Mouse (Mus musculus) ZHBTc4 (cell line): ENCODE measurements at regions not wholly inside any gene's neighbourhood (a gene's known extent, or its start where the extent isn't known, plus 50 kb on each side); places are given as distances from the start of the nearest gene placed in this dataset.

ENCODE experiments used
- DNase-seq: peaks from one replicate; pipeline ENCODE4 v3.0.0-alpha.2; 2011; ENCODE audit warnings: low read depth, low spot score

DNA sequence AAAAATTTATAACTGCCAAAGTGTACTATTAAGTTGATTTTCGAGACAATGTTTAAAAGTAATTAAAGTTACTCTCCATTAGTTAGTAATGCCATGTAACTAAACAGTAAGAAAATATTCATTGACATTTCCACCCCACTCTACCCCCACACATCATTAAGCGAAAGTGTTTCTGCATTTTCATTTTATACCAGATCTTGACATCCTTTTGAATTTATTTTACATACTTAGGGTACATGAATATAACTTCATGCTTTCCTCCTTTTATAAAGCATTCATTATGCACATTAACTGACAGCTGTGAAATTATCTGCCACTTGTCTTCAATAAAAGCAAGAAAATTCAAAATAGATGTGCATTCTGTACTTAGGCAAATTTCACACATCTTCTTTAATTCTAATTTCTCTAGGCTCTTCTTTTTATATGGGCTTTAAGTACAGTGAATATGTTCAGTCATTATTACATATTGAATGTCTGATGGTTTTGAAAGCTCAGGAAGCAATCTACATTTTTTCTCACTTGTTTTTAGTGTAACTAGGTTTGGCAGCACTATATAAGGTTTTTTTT, 526.5 kb downstream of the Epha5 start:
- DNase-seq, result no peak

DNA sequence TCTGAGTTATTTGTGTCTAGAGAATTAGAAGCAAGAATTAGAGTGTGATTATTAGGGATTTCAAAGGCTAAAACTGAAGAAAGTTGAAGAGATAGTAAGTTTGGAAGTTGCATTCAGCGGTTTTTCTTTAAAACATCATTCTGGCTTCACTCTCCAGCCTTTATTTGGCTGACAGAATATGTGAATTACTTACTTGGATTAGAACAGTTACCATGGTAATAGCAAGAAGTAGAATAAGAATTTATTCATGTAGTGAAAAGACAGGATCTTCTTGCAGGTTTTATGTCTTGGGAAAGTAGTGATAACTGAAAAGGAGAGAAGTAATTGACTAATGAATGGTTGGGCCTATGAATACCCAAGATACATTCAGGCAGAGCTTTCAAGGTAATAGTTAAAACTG, 517.1 kb upstream of the Tecrl start:
- DNase-seq, result no peak

DNA sequence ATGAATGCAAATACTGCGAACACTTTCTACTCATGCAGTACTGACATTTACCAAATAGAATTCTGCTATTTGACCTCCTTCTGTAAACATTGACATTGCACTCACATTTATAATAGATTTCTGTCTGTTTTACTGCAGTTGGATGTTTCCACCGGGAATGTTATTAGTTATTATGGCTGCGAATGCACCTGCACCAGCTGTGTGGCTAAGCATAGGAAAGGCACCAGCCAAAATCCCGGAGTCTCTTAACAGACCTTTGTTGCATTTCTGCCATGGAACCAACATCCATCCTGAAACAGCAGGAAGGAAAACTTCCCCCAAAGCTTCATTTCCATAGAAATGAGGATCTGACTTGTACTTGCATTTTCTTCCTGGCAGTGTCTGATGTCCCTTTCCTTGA, 513.4 kb upstream of the Tecrl start:
- no peak for DNase-seq

DNA sequence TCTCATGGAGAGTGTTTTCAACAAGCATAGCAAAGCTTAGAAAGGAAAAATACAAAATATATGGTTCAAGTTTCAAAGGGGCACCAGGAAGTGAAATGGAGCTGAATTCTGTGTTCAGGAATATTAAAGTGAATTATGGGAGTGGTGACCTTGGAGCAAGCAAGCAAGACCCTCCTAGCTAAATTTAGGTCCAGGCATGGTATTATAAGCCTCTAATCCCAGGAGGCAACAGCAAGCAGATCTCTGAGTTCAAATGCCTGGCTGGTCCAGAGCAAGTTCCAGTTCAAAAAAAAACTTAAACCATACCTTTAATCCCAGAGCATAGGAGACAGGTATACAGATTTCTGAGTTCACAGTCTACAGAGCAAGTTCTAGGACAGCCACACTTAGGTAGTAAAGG, 506.7 kb upstream of the Tecrl start:
- no peak for DNase-seq

DNA sequence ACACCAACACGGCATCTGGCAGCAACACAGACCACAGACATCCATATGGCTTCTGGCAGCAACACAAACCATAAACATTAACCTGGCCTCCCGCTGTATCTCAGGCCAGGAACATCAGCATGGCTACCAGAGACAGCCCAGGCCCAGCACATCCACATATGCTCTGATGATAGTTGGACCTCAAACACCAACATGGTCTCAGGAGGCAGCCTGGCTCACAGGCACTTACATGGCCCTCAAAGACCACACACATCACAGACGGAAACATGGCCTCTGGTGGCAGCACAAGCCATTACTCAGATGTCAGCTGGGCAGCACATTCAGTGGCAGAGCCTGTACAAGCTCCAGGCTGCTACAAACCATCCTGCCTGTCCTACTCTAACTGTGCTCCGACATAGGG, 497.0 kb upstream of the Tecrl start:
- no peak for DNase-seq

DNA sequence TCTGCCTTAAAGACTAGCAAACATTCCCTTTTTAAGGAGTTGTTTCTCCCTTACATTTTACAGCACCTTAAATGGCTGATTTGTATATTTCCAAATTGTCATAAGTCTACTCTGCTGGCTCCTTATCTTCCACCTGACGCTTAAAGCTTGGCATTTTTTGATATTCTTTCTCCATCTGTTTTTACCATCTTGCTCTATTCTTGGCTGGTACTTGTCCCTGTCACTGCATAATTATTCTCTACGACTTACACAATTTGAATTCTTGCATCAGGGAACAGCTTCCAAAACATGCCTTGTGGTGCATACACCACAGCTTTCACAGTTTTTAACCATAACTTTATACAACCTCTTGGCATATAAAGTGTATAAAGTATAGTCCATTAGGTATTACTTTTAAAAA, 471.6 kb upstream of the Tecrl start:
- no peak for DNase-seq

DNA sequence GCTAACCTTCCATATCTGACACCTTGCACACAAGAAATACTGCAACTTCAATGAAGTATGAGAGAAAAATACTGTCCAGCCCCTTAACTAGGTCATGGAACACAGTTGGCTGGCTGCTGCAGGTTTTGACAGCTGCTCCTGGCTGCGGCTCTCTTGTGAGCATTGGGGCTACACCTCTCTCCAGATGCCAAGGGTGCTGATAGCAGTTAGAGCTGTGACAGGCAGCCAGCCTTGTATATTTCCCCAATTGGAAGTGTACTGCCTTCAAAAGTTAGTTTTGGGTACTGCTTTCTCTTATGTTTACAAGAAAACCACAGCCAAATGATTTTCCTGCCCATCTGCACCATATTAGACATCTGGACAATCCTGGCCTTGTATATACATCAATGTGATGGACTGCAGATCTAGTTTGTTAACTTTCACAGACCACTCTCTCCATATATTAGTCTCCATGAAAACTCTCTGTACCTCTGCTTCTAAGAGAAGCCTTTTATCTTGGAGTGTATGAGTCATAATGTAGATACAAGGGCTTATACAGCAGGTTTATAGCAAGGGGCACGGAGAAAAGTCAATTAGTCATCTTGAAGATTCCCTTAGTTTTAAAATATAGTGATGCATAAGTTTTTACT, 470.0 kb upstream of the Tecrl start:
- DNase-seq, result no peak

DNA sequence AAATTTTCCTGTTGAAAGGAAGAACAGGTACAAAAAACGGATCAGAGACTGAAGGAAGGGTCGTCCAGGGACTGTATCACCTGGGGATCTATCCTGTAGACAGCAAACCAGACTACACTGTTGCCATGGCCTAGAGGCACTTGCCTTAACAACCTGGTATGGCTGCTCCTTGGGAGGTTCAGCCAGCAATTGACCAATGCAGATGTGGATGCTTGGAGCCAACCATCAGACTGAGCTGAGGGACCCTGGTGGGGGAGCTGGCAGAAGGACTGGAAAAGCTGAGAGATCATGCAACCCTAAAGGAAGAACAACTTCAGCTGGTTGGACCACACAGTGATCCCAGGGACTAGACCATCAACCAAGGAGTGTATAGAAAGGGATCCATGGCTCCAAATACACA, 456.3 kb upstream of the Tecrl start:
- DNase-seq, result no peak

DNA sequence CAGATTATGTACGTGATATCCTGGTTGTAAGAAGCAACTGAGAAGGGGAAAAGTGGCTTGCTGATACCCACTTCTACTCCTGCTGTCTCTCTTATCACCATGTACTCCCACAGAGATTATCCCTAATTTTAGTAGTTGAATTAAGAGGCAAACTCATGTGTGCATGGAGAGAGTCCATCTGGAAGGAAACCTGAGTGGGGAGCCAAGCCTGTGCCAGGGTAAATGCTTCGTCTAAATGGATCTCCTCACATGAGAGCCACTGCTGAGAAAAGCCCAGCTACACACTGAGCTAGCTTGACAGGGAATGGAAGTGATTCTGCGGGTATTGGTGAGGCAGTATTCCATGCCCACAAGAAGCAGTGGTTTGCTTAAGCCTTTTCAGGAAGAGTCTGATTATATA, 445.0 kb upstream of the Tecrl start:
- DNase-seq, result no peak

DNA sequence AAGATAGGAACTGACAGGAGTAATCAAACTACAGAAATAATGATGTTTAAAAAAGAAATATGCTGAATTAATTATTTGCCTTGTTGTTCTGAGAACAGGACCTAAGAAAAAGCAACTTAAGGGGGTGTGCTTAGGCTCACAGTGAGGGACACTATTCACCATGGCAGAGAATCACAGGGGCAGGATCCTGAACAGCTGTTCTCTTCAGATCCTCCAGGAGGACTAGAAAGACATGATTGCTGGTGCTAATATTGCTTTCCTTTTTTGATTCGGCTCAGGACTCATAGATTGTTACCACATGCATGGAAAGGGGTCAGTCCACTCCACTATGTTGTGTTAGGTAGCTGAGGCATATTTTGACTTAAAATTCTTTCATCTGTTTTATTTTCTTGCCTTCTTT, 425.4 kb upstream of the Tecrl start:
- DNase-seq, result no peak

DNA sequence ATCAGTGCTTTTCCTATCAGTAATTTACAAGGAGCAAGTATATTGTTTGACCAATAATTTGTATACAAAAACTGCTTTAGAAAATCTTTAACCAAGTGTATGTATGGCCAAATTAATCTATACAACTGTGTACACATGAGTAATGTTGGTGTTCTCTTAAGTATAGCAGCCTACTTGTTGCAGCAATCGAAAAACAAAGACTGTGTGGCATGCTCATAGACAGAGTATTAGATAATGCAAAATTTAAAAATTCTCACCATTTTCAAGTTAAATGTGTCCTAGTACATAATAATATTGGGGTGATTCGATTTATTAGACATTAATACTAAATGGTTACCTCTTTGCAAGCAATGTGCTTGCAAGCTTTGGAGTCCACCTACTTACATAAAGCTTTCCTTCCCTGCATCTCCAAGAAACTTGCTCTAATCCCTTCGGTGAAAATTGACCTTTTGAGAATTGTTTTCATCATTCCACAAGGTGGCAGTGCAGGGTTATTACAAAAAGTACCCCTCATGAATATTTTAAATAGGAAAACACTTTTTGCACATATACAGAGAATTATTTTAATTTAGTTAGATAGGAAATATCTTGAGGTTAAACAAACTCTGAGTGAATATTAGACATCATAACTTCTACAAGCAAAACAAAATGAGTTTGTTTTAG, 423.4 kb upstream of the Tecrl start:
- peak; percentile 16 for DNase-seq

DNA sequence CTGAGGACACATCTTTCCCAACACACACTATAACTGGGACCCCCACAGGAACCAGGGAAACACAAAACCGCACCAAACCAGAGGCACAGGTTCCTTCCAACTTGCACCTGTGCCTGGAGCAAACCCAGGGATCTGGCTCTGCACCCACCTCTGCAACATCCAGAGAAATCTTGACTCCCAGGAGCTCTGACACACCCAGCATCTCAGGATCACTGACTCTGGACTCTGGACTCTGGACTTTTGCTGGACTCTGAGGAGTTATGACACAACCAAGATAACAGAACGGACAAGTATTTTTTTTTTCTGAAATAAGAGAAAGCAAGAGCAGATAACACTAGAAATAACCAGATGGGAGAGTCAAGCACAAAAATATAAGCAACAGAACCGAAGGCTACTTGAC, 386.9 kb upstream of the Tecrl start:
- no peak for DNase-seq

DNA sequence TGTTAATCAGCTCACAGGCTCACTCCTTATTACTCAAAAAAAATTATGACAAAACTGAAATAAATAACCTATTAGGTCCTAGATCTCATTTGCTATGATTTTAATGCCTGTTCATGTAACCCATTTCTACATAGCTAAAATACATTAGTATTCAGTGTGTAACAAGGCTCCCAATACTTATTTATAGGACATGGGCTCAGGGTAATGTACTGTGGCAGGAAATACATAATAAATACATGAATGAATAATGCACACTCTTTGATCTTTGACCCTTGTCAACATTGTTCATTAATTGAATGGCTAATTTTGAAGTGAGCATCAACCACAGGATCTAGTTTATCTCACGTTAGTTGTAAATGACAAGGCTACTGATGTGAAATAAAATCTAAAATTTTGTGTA, 340.4 kb upstream of the Tecrl start:
- no peak for DNase-seq

DNA sequence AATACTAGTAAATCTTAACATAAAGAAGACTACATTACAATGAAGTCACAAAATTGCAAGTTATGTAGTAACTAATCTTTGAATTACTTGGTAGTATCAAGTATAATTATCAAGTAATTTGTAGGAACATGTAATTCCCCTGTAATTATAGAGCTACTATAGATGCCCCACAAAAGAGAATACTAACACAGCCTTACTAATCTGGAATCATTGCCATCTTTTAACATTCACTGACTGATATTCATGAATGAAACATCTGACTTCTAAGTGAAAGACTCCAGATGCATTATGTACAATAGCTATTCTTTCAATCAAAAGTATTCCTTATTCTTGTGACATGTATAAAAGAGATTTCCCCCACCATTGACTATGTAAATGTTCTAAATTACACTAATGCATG, 337.3 kb upstream of the Tecrl start:
- no peak for DNase-seq

DNA sequence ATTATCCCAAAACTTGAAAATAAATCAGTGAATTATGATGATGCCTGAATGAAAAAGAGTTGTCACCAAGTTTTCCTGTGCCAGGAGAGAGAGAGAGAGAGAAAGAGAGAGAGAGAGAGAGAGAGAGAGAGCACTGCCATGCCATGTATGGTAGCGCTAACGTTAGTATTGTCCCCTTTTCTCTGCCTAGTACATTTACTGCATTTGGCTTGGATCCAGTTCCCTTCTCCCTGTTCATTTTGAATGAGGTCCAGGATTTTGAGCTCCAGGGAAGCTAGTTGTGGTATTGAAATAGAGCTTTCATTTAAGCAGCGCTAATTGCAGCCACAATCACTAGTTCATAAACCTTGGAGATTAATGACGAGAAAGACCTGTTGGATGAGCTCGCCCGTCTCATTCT, 323.4 kb upstream of the Tecrl start:
- no peak for DNase-seq

DNA sequence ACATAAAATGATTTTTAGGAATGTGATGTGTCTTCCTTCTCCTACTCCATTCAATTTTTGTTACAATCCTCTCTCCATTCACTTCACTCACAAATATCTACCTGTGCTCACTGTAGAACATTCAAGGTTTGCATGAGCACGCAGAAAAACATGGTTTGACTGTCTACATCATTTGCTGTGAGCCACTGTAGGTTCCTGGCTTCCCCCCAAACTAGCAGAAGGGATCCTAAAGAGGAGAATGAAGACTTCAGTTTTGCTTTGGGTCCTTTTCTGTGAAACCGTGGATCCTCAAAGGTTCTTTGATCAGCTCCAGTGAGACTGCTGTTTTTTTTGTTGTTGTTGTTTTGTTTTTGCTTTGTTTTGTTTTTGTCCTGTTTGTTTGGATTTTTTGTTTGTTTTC, 304.1 kb upstream of the Tecrl start:
- DNase-seq, result no peak

DNA sequence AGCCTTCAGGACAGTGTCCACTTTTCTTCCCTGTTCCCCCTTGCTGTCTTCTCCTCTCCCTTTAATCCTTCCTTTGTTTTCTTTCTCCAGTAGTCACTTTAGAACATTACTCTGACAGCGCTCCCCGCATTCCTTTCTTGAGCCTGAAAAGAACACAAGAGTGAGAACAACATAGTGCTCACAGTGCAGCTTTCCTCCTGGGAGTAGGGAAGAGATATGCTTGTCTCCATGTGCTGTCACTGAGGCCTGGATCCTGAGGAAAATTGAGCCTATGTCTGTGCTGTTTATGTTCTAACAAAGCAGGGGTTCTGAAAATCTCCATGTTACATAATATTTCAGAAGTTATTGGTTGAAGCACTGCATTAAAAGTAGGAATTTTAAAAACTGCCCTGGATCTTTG, 296.3 kb upstream of the Tecrl start:
- no peak for DNase-seq

DNA sequence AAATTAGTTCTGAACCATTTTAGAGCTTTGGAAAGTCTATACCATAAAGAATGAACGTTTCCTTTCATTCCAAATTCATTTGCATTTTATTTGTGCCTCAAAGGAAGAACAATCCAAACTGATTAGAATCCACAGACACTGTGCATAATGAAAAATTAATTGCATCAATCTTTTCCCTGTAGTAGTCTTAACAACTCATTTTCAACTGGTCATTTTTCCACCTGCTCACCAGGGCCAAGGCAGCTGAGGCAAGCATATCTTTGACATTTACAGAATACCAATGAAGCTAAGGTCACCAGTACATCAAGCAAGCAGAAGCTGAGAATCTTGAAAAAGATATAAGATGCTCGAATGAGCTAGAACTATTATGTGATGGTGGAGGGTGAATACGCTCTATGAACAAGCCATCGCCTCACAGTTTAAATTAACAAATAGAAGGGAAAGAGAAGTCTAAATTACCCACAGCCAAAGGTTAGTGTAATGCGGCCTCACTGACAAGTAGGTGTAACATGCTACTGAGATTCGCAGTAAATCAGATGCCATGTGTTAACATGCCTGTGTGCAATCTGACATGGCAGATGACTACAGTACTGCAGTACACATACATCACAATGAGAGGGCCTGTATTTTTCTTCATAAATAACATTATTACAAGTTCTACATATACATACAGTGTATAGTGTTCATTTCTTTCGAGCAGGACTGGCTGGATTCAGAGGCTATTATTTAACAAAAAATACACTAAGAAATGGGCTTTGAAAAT, 267.8 kb upstream of the Tecrl start:
- no peak for DNase-seq

DNA sequence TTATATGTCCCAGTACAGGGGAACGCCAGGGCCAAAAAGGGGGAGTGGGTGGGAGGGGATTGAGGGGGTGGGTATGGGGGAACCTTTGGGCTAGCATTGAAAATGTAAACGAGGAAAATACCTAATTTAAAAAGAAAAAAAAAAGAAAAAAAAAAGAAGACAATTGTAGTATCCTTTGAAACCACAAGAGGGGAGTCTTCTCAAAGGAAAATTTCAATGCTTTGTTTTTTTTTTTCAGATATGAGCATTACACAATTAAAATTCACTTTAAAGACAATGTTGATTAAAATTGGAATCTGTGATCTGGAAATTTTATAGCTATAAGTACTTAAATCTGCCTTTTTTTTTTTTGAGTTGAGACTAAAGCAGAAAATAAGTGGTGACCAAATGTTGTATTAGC, 255.8 kb upstream of the Tecrl start:
- DNase-seq, result no peak

DNA sequence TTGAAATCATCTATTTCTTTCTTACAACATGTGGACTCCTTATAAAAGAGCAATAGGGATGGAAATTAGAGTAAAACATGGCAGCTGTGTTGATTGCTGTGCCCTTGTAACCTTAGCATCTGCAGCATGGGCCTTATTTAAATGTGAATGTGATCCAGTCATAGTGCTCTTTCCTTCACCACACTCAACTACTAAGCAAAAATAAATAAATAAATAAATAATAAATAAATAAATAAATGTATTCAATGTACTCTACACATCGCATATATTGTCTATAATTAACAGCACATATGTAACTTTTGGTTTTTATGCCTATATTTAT, 238.3 kb upstream of the Tecrl start:
- no peak for DNase-seq

DNA sequence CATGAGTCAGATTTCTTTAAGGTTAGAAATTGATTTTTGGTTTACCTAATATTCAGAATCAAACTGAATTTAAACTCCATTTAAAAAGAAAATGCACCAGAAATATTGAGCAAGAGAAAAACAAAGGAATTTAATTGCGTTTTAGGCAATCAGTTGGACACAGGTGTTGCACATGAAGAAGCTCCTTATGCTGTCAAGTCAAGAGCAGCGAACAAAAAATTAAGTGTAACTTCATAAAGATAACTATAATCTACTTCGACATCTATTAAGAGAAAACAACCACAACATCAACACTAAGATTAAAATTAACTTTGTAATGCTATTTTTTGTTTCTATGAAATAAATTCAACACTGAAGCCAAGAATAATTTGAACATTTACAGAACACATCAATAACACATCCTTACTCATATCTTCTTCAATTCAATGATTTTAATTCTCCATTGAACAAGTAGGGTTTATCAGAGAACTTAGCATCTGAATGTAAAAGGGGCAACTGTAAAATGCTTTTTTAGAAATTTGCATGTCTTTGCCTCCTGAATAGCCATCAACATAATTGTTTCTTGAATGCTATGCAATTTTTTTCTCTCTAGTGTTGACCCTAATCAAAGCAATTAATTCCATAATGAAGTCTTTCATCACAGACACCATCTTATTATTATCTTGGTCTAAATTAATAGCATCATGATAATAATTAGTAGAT, 237.7 kb upstream of the Tecrl start:
- no peak for DNase-seq
